Mouse (Mus musculus): ENCODE results near the gene Fam78b.
A peak's percentile ranks its signal among the peaks of the same experiment; 100 is the strongest.

Gene Fam78b

GRCm38 (mm10) chr1:167034435-167034834, 33.2 kb downstream of the Fam78b start:
- DNase-seq: no peak

- DNase-seq: no peak
Measured at GRCm38 (mm10) chr1:167042558-167042957, 41.3 kb downstream of the Fam78b start.

- DNase-seq: no peak
Measured at GRCm38 (mm10) chr1:167046169-167046927, 45.1 kb downstream of the Fam78b start.

- no peak for DNase-seq
Measured at GRCm38 (mm10) chr1:167050859-167051258, 49.6 kb downstream of the Fam78b start.

GRCm38 (mm10) chr1:167054029-167054428, 52.8 kb downstream of the Fam78b start:
- no peak for DNase-seq

- DNase-seq: no peak
Measured at GRCm38 (mm10) chr1:167057543-167057942, 56.3 kb downstream of the Fam78b start.

GRCm38 (mm10) chr1:167059550-167060285, 58.5 kb downstream of the Fam78b start:
- DNase-seq: no peak

GRCm38 (mm10) chr1:167063971-167064370, 62.8 kb downstream of the Fam78b start:
- no peak for DNase-seq

- DNase-seq: no peak
Measured at GRCm38 (mm10) chr1:167065541-167065940, 64.3 kb downstream of the Fam78b start.

- DNase-seq: no peak
Measured at GRCm38 (mm10) chr1:167065986-167066385, 64.8 kb downstream of the Fam78b start.

GRCm38 (mm10) chr1:167066933-167067341, 65.7 kb downstream of the Fam78b start:
- peak; percentile 69 for DNase-seq

- peak; percentile 58 for DNase-seq
Measured at GRCm38 (mm10) chr1:167069741-167070140, 68.5 kb downstream of the Fam78b start.

- DNase-seq: peak; percentile 47
Measured at GRCm38 (mm10) chr1:167070306-167070705, 69.1 kb downstream of the Fam78b start.

- DNase-seq: no peak
Measured at GRCm38 (mm10) chr1:167075726-167076125, 74.5 kb downstream of the Fam78b start.

GRCm38 (mm10) chr1:167079476-167079875, 78.3 kb downstream of the Fam78b start:
- DNase-seq: no peak

GRCm38 (mm10) chr1:167081946-167082345, 80.7 kb downstream of the Fam78b start:
- DNase-seq: no peak

GRCm38 (mm10) chr1:167082506-167083100, 81.4 kb downstream of the Fam78b start:
- no peak for DNase-seq

GRCm38 (mm10) chr1:167083181-167083580, 82.0 kb downstream of the Fam78b start:
- DNase-seq: no peak

- DNase-seq: no peak
Measured at GRCm38 (mm10) chr1:167084330-167084729, 83.1 kb downstream of the Fam78b start.

GRCm38 (mm10) chr1:167085461-167085860, 84.2 kb downstream of the Fam78b start:
- DNase-seq: no peak

GRCm38 (mm10) chr1:167090466-167090865, 89.2 kb downstream of the Fam78b start:
- no peak for DNase-seq

- DNase-seq: no peak
Measured at GRCm38 (mm10) chr1:167093551-167093950, 92.3 kb downstream of the Fam78b start.

- DNase-seq: no peak
Measured at GRCm38 (mm10) chr1:167094589-167095148, 93.5 kb downstream of the Fam78b start.

Measured in cerebellum, adult 11 months (tissue).